Mouse (Mus musculus): ENCODE results near the gene Ube2ql1. TPM values are rescaled to one million over a fixed set of nuclear protein-coding genes. Genes with fewer than 3 reads are reported as not detected.

The Ube2ql1 gene
- polyA plus RNA-seq, 1 experiment from 2014 or later, result 0.09 TPM

DNA sequence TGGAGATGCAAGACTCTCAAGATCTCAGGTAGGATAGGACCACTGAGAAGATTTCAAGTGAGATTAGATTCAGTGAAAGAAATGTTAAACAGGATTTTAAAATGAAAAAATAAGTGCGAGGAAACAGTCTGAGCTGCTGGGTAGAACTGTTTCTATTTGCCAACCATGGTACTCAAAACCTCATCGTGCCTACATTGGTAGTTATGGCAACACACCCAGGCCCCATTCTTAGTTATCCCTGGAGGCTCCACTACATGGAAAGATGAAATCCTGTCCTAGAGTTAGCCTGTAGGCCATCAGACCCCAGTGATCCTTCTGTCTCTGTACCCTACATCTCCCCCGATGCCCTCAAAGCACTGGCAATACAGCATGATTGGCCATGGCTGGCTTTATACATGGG, 14.3 kb downstream of the Ube2ql1 start:
- Histone ChIP-seq H3K4me1 (ENCODE audit: control insufficient read depth, insufficient read depth, low read length) (no peaks in the 10 kb centered on the region), H3K4me2 (ENCODE audit: low read depth, low read length) (no peak overlapping the region), H3K36me3 (ENCODE audit: control insufficient read depth, insufficient read depth, low read length) (no peaks in the 10 kb centered on the region), H3K4me3 (replicated peaks; ENCODE audit: low read length) (no peak overlapping the region), H3K9me3 (replicated peaks; ENCODE audit: control insufficient read depth, low read length) (no peaks in the 10 kb centered on the region), H3K27me3 (ENCODE audit: control insufficient read depth, insufficient read depth, low read length) (no peaks in the 10 kb centered on the region), H3K27ac (ENCODE audit: low read length) (no peak overlapping the region), H3K9ac (ENCODE audit: low read length) (no peak overlapping the region)
- WGBS, result 96% methylated on average over 3 of the region's 3 CpGs
- ATAC-seq (ENCODE audit: insufficient read depth, low FRiP score), result no peak

GRCm38 (mm10) chr13:69721141-69721540, 18.5 kb downstream of the Ube2ql1 start:
- Histone ChIP-seq H3K4me2 (ENCODE audit: low read depth, low read length) (no peak overlapping the region), H3K4me3 (replicated peaks; ENCODE audit: low read length) (no peak overlapping the region), H3K9me3 (replicated peaks; ENCODE audit: control insufficient read depth, low read length) (no peaks in the 10 kb centered on the region), H3K4me1 (ENCODE audit: control insufficient read depth, insufficient read depth, low read length) (no peaks in the 10 kb centered on the region), H3K9ac (ENCODE audit: low read length) (no peak overlapping the region), H3K36me3 (ENCODE audit: control insufficient read depth, insufficient read depth, low read length) (no peaks in the 10 kb centered on the region), H3K27ac (ENCODE audit: low read length) (no peak overlapping the region), H3K27me3 (ENCODE audit: control insufficient read depth, insufficient read depth, low read length) (no peaks in the 10 kb centered on the region)
- no peak for ATAC-seq (ENCODE audit: insufficient read depth, low FRiP score)
- WGBS, result 14% methylated on average over 6 of the region's 6 CpGs

DNA sequence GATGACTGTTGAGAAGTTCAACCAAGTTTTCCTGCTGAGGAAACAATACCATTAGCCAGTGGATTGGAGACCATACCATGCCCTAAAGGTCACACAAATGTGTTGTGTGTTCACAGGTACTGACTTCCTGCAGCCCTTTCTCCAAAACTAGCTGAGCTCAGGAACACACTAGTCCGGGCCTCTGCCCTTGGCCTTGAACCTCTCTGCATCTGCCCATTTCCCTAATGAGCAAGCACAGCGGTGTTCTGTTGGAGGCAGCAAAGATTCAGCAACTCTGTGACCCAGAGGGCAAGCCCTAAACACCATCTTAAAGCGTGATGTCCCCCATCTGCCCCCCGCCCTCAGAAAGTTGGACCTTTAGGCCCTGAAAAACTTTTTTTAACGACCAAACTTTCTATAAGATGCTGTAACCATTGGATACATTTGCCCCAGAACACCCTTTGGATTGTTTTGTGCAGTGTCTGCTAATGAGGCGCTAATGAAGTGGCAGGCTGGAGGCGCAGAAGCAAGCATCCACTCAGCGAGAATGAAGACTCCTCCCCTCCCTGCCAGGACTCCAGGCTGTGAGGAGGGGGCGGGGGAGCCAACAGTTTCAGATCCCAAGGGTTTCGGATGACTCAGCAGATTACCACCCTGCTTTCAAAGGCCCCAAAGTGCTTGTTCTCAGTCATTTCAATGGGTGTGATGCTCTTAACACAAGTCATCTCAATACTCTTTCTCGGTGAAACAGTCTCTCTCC, 21.7 kb downstream of the Ube2ql1 start:
- H3K9ac ChIP-seq (ENCODE audit: low read length), result no peak overlapping the region
- H3K36me3 ChIP-seq (ENCODE audit: control insufficient read depth, insufficient read depth, low read length), result no peaks in the 10 kb centered on the region
- no peak overlapping the region for H3K27ac ChIP-seq (ENCODE audit: low read length)
- ATAC-seq (ENCODE audit: insufficient read depth, low FRiP score), result no peak
- H3K9me3 ChIP-seq (replicated peaks; ENCODE audit: control insufficient read depth, low read length), result no peaks in the 10 kb centered on the region
- H3K27me3 ChIP-seq (ENCODE audit: control insufficient read depth, insufficient read depth, low read length), result no peaks in the 10 kb centered on the region
- no peak overlapping the region for H3K4me2 ChIP-seq (ENCODE audit: low read depth, low read length)
- H3K4me3 ChIP-seq (replicated peaks; ENCODE audit: low read length), result no peak overlapping the region
- no peaks in the 10 kb centered on the region for H3K4me1 ChIP-seq (ENCODE audit: control insufficient read depth, insufficient read depth, low read length)
- 9% methylated on average over 11 of the region's 11 CpGs for WGBS

GRCm38 (mm10) chr13:69708236-69708635, 31.5 kb downstream of the Ube2ql1 start:
- no peaks in the 10 kb centered on the region for H3K27me3 ChIP-seq (ENCODE audit: control insufficient read depth, insufficient read depth, low read length)
- no peak overlapping the region for H3K4me2 ChIP-seq (ENCODE audit: low read depth, low read length)
- H3K27ac ChIP-seq (ENCODE audit: low read length), result no peak overlapping the region
- no peak overlapping the region for H3K4me3 ChIP-seq (replicated peaks; ENCODE audit: low read length)
- ATAC-seq (ENCODE audit: insufficient read depth, low FRiP score), result no peak
- WGBS, result 92% methylated on average over 7 of the region's 7 CpGs
- H3K4me1 ChIP-seq (ENCODE audit: control insufficient read depth, insufficient read depth, low read length), result no peaks in the 10 kb centered on the region
- no peak overlapping the region for H3K9ac ChIP-seq (ENCODE audit: low read length)
- no peaks in the 10 kb centered on the region for H3K36me3 ChIP-seq (ENCODE audit: control insufficient read depth, insufficient read depth, low read length)
- no peaks in the 10 kb centered on the region for H3K9me3 ChIP-seq (replicated peaks; ENCODE audit: control insufficient read depth, low read length)

DNA sequence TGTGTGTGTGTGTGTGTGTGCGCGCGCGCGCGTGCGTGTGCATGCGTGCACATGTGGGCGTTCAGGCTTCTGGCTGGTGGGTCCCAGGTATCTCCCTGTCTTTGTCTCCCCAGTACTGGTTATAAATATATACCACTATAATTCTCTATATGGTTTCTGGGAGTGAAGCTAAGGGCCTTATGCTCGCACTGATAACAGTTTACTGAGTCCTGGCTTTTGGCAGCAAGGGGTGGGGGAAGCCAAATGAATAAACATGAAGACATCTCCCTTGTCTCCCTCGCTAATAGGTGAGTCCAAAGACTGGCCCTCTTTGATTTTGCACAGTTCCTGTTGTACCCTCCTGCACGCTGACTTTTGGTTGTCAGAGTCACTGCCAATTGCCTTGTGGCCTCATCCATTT, 32.2 kb downstream of the Ube2ql1 start:
- H3K27me3 ChIP-seq (ENCODE audit: control insufficient read depth, insufficient read depth, low read length), result no peaks in the 10 kb centered on the region
- no peaks in the 10 kb centered on the region for H3K36me3 ChIP-seq (ENCODE audit: control insufficient read depth, insufficient read depth, low read length)
- H3K9ac ChIP-seq (ENCODE audit: low read length), result no peak overlapping the region
- WGBS, result 89% methylated on average over 12 of the region's 12 CpGs
- no peak overlapping the region for H3K4me3 ChIP-seq (replicated peaks; ENCODE audit: low read length)
- no peaks in the 10 kb centered on the region for H3K9me3 ChIP-seq (replicated peaks; ENCODE audit: control insufficient read depth, low read length)
- no peaks in the 10 kb centered on the region for H3K4me1 ChIP-seq (ENCODE audit: control insufficient read depth, insufficient read depth, low read length)
- H3K4me2 ChIP-seq (ENCODE audit: low read depth, low read length), result no peak overlapping the region
- ATAC-seq (ENCODE audit: insufficient read depth, low FRiP score), result no peak
- H3K27ac ChIP-seq (ENCODE audit: low read length), result no peak overlapping the region

DNA sequence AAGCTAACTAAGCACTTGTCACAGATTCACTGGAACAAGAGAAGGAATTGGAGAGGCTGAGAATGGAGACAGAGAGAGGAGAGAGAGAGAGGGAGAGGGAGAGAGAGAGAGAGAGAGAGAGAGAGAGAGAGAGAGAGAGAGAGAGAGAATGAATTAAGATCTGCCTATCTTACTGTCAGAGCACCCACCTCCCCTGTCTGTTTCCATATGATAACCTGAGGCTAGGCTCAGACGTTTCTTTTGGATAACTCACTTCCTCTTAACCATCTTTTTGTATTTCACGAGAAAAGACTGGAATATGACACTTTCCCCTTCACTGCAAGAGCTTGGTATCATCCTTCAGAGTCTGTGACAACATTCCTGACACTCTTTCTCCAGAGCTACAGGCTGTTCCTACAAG, 32.8 kb downstream of the Ube2ql1 start:
- no peak overlapping the region for H3K27ac ChIP-seq (ENCODE audit: low read length)
- H3K4me1 ChIP-seq (ENCODE audit: control insufficient read depth, insufficient read depth, low read length), result no peaks in the 10 kb centered on the region
- H3K4me2 ChIP-seq (ENCODE audit: low read depth, low read length), result no peak overlapping the region
- no peaks in the 10 kb centered on the region for H3K9me3 ChIP-seq (replicated peaks; ENCODE audit: control insufficient read depth, low read length)
- H3K4me3 ChIP-seq (replicated peaks; ENCODE audit: low read length), result no peak overlapping the region
- no peaks in the 10 kb centered on the region for H3K27me3 ChIP-seq (ENCODE audit: control insufficient read depth, insufficient read depth, low read length)
- H3K9ac ChIP-seq (ENCODE audit: low read length), result no peak overlapping the region
- 44% methylated on average over 2 of the region's 2 CpGs for WGBS
- H3K36me3 ChIP-seq (ENCODE audit: control insufficient read depth, insufficient read depth, low read length), result no peaks in the 10 kb centered on the region
- no peak for ATAC-seq (ENCODE audit: insufficient read depth, low FRiP score)

DNA sequence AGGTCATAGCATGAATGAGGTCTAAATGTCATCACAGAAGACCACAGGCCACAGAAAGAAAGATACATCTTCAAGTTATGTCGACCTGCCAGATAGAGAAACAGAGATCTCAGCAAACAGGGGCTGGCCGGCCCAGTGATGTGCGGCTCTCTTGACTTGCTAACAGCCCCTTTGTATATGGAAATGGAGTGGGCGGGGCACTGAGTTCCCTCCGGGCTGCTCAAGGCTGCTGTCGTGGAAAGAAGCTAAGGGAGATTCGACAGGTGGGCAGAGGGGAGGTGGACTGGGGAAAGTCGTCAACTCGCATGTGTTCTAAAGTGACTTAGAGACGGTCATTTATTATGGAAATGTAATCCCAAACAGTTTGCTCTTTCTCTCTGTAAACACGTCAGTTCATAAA, 36.2 kb downstream of the Ube2ql1 start:
- no peak overlapping the region for H3K4me2 ChIP-seq (ENCODE audit: low read depth, low read length)
- no peak overlapping the region for H3K27ac ChIP-seq (ENCODE audit: low read length)
- H3K27me3 ChIP-seq (ENCODE audit: control insufficient read depth, insufficient read depth, low read length), result no peaks in the 10 kb centered on the region
- H3K9ac ChIP-seq (ENCODE audit: low read length), result no peak overlapping the region
- 6% methylated on average over 11 of the region's 11 CpGs for WGBS
- no peaks in the 10 kb centered on the region for H3K4me1 ChIP-seq (ENCODE audit: control insufficient read depth, insufficient read depth, low read length)
- H3K36me3 ChIP-seq (ENCODE audit: control insufficient read depth, insufficient read depth, low read length), result no peaks in the 10 kb centered on the region
- H3K4me3 ChIP-seq (replicated peaks; ENCODE audit: low read length), result no peak overlapping the region
- no peaks in the 10 kb centered on the region for H3K9me3 ChIP-seq (replicated peaks; ENCODE audit: control insufficient read depth, low read length)
- no peak for ATAC-seq (ENCODE audit: insufficient read depth, low FRiP score)

DNA sequence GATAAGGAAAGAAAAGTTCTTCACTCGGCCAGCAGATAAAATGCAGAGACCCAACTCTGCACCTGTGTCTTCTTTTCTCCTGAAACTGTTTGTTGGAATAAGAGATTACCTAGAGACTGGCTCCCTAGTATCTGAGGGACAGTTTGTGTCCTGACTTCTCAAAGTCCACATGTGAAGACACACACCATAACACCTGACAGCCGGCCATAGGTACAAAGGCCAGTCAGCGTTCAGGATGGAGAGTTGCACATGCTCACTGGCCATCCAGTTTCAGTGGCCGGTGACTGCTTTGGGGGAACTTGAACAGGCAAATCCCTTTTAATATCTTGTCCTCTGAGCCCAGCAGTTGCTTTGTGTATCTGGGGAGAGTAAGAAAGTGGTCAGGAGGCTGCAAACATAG, 38.3 kb downstream of the Ube2ql1 start:
- H3K9ac ChIP-seq (ENCODE audit: low read length), result no peak overlapping the region
- no peaks in the 10 kb centered on the region for H3K4me1 ChIP-seq (ENCODE audit: control insufficient read depth, insufficient read depth, low read length)
- no peaks in the 10 kb centered on the region for H3K27me3 ChIP-seq (ENCODE audit: control insufficient read depth, insufficient read depth, low read length)
- no peak for ATAC-seq (ENCODE audit: insufficient read depth, low FRiP score)
- H3K4me3 ChIP-seq (replicated peaks; ENCODE audit: low read length), result no peak overlapping the region
- H3K4me2 ChIP-seq (ENCODE audit: low read depth, low read length), result no peak overlapping the region
- no peaks in the 10 kb centered on the region for H3K36me3 ChIP-seq (ENCODE audit: control insufficient read depth, insufficient read depth, low read length)
- 80% methylated on average over 4 of the region's 4 CpGs for WGBS
- H3K9me3 ChIP-seq (replicated peaks; ENCODE audit: control insufficient read depth, low read length), result no peaks in the 10 kb centered on the region
- no peak overlapping the region for H3K27ac ChIP-seq (ENCODE audit: low read length)

DNA sequence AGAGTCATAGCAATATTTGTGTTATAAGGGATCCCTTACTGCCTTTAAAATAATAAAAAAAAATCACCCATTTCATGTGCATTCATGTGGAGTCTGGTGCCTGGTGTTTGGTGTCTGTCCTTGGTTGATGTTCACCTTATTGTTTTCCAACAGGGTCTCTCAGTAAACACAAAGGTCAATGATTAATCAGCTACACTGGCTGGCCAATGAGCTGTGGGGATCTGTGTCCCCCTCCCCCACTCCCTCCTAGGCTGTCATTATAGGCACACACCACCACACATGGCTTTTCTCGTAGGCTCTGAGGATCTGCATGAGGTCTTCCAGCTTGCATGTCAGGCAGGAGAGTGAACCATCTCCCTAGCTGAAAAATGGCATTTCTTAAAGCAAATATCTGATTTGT, 38.9 kb downstream of the Ube2ql1 start:
- no peak for ATAC-seq (ENCODE audit: insufficient read depth, low FRiP score)

More for the DNA sequence above, 38.9 kb downstream of the Ube2ql1 start:
- H3K36me3 ChIP-seq (ENCODE audit: control insufficient read depth, insufficient read depth, low read length), result no peaks in the 10 kb centered on the region
- no peak overlapping the region for H3K4me2 ChIP-seq (ENCODE audit: low read depth, low read length)
- no peaks in the 10 kb centered on the region for H3K4me1 ChIP-seq (ENCODE audit: control insufficient read depth, insufficient read depth, low read length)
- H3K9me3 ChIP-seq (replicated peaks; ENCODE audit: control insufficient read depth, low read length), result no peaks in the 10 kb centered on the region
- H3K27ac ChIP-seq (ENCODE audit: low read length), result no peak overlapping the region
- H3K9ac ChIP-seq (ENCODE audit: low read length), result no peak overlapping the region
- 13% methylated on average over 1 of the region's 1 CpGs for WGBS
- H3K27me3 ChIP-seq (ENCODE audit: control insufficient read depth, insufficient read depth, low read length), result no peaks in the 10 kb centered on the region
- H3K4me3 ChIP-seq (replicated peaks; ENCODE audit: low read length), result no peak overlapping the region
